Mouse (Mus musculus): ENCODE measurements at regions not wholly inside any gene's neighbourhood (a gene's known extent, or its start where the extent isn't known, plus 50 kb on each side); places are given as distances from the start of the nearest gene placed in this dataset.

DNA sequence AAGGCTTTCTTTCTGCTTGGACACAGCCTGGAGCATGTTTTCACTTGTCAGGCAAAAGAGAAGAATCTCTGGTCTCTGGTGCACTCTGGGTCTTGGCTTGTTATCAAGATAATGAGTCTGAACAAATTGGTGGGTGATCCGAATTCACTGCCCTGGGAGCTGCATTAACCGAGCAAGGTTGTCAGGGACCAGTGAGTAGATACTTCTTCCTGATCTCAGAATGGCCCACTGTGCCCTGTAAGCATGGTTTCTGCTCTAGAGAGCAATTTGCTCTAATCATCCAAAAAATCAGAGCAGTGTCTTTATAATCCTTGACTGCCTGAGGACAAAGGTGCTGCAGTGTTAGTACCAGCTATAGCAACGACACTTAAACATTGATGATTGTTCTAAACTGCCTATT, 97.2 kb upstream of the 1500015O10Rik start:
- DNase-seq (ENCODE audit: low read depth), result no peak

DNA sequence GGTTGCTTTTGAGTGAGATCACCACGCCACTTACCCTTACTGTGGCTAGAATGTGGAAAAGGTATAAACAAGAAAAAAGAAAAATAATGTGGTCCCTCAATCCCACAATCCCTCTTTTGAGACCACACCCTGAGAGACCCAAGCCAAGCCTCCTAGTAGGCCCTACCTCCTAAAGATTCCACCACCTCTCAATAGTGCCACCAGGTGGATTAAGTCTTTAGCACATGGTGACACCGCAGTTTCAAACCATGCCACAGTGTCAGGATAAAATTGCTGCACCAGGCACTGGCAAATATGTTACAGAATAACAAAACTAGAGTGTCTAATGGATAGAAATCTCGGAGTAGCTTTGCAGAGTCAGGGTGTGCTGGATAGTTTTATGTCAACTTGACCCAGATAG, 94.7 kb upstream of the 1500015O10Rik start:
- peak; percentile 8 for DNase-seq (ENCODE audit: low read depth)

DNA sequence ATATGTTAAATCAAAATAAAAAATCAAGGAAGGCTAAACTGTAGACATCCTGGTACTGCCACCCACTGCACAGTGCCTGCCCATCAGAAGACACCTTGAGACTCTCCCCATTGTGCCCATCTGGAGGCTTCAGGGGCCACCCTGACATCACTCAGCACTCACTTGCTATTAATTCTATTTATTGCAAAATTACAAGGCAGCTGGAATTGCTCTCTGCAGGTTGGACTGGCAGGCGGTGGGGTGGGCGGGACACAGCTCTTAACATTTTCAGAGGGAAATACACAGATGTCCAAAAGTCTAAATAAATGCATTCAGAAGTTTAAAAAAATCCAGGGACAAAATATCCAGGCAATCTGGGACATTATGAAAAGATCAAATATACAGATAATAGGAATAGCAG, 92.4 kb upstream of the 1500015O10Rik start:
- no peak for DNase-seq (ENCODE audit: low read depth)

DNA sequence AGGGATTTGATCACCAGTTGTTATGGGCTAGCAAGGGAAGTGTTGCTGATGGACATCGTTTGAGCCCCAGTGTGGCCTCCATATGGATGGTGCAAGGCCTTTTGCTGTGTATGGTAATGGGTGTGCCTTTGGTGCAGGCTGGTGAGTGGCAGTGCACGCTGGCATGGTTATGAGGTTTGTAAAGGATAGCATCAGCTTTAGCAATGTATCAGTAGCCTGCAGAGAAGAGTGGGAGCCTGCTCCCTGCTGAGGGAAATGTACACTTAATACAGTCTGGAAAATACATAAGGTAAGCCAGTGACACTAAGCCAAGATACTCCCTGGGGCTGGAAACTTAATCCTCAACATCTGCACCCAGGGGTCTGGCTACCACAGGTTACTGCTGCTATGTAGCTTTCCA, 58.4 kb upstream of the 1500015O10Rik start:
- no peak for DNase-seq (ENCODE audit: low read depth)
